Mouse (Mus musculus) spleen, adult 2 months (tissue): Measurements from ENCODE around the gene Ntrk2.

Experiments used
- CTCF ChIP-seq: fragments of 200-500 bp; IDR thresholded peaks from 2 replicates; pipeline ENCODE4 v1.5.1; 2011; ENCODE audit warnings: mild to moderate bottlenecking, inconsistent platforms; ENCODE audit not compliant: insufficient read depth, insufficient read length, insufficient replicate concordance; ENCODE audit errors: extremely low read depth
- POLR2A ChIP-seq: fragments of 200-500 bp; IDR thresholded peaks from 2 replicates; pipeline ENCODE4 v1.6.1; 2011; ENCODE audit warnings: low read depth, low read length, inconsistent platforms

GRCm38 (mm10) chr13:59114684-59115083, 308.3 kb downstream of the Ntrk2 start:
- no peak for TF ChIP-seq CTCF
- TF ChIP-seq POLR2A: no peak
